ENCODE assay signal across 20 mouse cellular contexts in the genomic region with DNA sequence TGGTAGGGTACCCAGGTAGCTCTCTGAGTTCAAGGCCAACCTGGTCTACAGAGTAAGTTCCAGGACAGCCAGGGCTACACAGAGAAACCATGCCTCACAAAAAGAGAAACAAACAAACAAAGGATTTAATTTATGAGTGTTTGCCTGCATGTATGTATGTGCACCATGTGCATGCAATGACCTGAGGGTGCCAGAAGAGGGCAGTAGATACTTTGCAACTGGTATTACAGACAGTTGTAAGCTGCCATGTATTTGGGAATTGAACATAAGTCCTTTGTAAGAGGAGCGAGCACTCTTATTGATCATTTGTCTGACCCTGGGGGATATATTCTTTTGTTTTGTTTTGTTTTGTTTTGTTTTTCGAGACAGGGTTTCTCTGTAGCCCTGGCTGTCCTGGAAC. TPM values are rescaled to one million over a fixed set of nuclear protein-coding genes. Genes with fewer than 3 reads are reported as not detected.
DNase-seq lines count a peak whose midpoint lies in the region; ATAC-seq and TF ChIP-seq lines count a peak whose summit lies in the region.
"Had no signal": no experiment of that assay in that cellular context is flagged by ENCODE, and none has a peak within 500 bp of the region (broad histone marks: within the 10 kb centered on the region; RNA-seq: fewer than 3 reads in every experiment).

No protein-coding gene starts in this region.

- no peak for TF ChIP-seq RAD21 in MEL (IDR thresholded peaks at IDR 0.05; ENCODE audit: low read depth, low read length)

- H3K4me1 ChIP-seq in hindbrain, postnatal 0 days (ENCODE audit: insufficient read depth, low read length), result no peaks in the 10 kb centered on the region
- no peaks in the 10 kb centered on the region for H3K4me1 ChIP-seq in hindbrain, embryonic 12.5 days
- no peaks in the 10 kb centered on the region for H3K4me1 ChIP-seq in lung, embryonic 14.5 days (ENCODE audit: insufficient read depth)
- H3K4me1 ChIP-seq in MEL (ENCODE audit: control insufficient read depth in 1 of 2, insufficient read depth in 2 of 2, low read length in 2 of 2), result no peaks in the 10 kb centered on the region
- H3K4me1 ChIP-seq: embryonic facial prominence, embryonic 15.5 days; hindbrain, embryonic 15.5 days; limb, embryonic 10.5 days had no signal

- no peak overlapping the region for H3K4me2 ChIP-seq in hindbrain, postnatal 0 days (ENCODE audit: low read depth, low read length)
- no peak overlapping the region for H3K4me2 ChIP-seq in hindbrain, embryonic 12.5 days (replicated peaks)
- no peak overlapping the region for H3K4me2 ChIP-seq in lung, embryonic 14.5 days
- H3K4me2 ChIP-seq: embryonic facial prominence, embryonic 15.5 days; hindbrain, embryonic 15.5 days had no signal

- H3K27me3 ChIP-seq in hindbrain, postnatal 0 days (ENCODE audit: insufficient read depth, low read length), result no peaks in the 10 kb centered on the region
- H3K27me3 ChIP-seq in hindbrain, embryonic 12.5 days, result no peaks in the 10 kb centered on the region
- H3K27me3 ChIP-seq in lung, embryonic 14.5 days (ENCODE audit: insufficient read depth, low read length), result no peaks in the 10 kb centered on the region
- H3K27me3 ChIP-seq in MEL (ENCODE audit: control insufficient read depth in 1 of 2, insufficient read depth in 2 of 2, low read length in 2 of 2), result peaks cover 0 to 6% of the 10 kb centered on the region in 2 experiments; a peak in 3 of 4 replicates
- H3K27me3 ChIP-seq: embryonic facial prominence, embryonic 15.5 days; hindbrain, embryonic 15.5 days had no signal

- no peak overlapping the region for H3K9ac ChIP-seq in hindbrain, postnatal 0 days (replicated peaks; ENCODE audit: low read length)
- no peak overlapping the region for H3K9ac ChIP-seq in hindbrain, embryonic 12.5 days
- H3K9ac ChIP-seq in lung, embryonic 14.5 days, result no peak overlapping the region
- no peak overlapping the region for H3K9ac ChIP-seq in MEL (ENCODE audit: control insufficient read depth, low read depth, low read length, poor library complexity, severe bottlenecking)
- H3K9ac ChIP-seq: embryonic facial prominence, embryonic 15.5 days; hindbrain, embryonic 15.5 days had no signal

- no peak overlapping the region for H3K27ac ChIP-seq in hindbrain, postnatal 0 days
- no peak overlapping the region for H3K27ac ChIP-seq in hindbrain, embryonic 12.5 days
- H3K27ac ChIP-seq in lung, embryonic 14.5 days (ENCODE audit: low read depth), result no peak overlapping the region
- H3K27ac ChIP-seq in MEL (ENCODE audit: control insufficient read depth, low read depth, low read length), result no peak overlapping the region
- H3K27ac ChIP-seq: embryonic facial prominence, embryonic 15.5 days; heart, embryonic 10.5 days; hindbrain, embryonic 15.5 days; limb, embryonic 10.5 days; macrophage had no signal

- TF ChIP-seq POLR2A in MEL (IDR thresholded peaks at IDR 0.05; ENCODE audit: control insufficient read depth in 1 of 2, insufficient read depth in 1 of 2, low read depth in 1 of 2, low read length in 2 of 2, poor library complexity in 1 of 2), result no peak

- TF ChIP-seq CTCF in hindbrain, postnatal 0 days (IDR thresholded peaks at IDR 0.05; ENCODE audit: low read depth), result peak; percentile 14; the same call in 1 of the 2 replicates
- TF ChIP-seq CTCF in lung, embryonic 14.5 days (IDR thresholded peaks at IDR 0.05; ENCODE audit: low read depth), result peak; percentile 41
- TF ChIP-seq CTCF in MEL (IDR thresholded peaks at IDR 0.05 in 2 of 3, conservative IDR thresholded peaks at IDR 0.05 in 1 of 3; ENCODE audit: control insufficient read depth in 1 of 3, insufficient read depth in 1 of 3, low read depth in 2 of 3, low read length in 3 of 3, poor library complexity in 1 of 3, severe bottlenecking in 1 of 3), result no peak; a peak in 1 of 6 replicates

- ATAC-seq in hindbrain, postnatal 0 days, result no peak
- no peak for ATAC-seq in hindbrain, embryonic 12.5 days (ENCODE audit: low FRiP score)
- ATAC-seq in lung, embryonic 14.5 days (ENCODE audit: insufficient read depth), result no peak
- ATAC-seq: forebrain, embryonic 14.5 days; midbrain, embryonic 16.5 days had no signal

- H3K79me2 ChIP-seq in MEL (ENCODE audit: control insufficient read depth, insufficient read depth, low read length, poor library complexity), result no peaks in the 10 kb centered on the region

- DNase-seq in hindbrain, postnatal 0 days (ENCODE audit: low spot score), result no peak
- DNase-seq in lung, embryonic 14.5 days, result no peak
- DNase-seq in lung, postnatal 4 days, result no peak
- peak; percentile 19 for DNase-seq in MEL (ENCODE audit: low read depth, low spot score)
- no peak for DNase-seq in adrenal gland, adult 8-10 months
- no peak for DNase-seq in Muller cell, postnatal 12 days (ENCODE audit: inconsistent ontology term)
- DNase-seq: adrenal gland, postnatal 25 days; cerebellum, adult 9-10 months; heart, postnatal 4 days; kidney, adult 18-20 months; lung, adult 2 months; thymus, postnatal 25 days had no signal

- 92% methylated on average over 2 of the region's 2 CpGs for WGBS in hindbrain, postnatal 0 days
- 96% methylated on average over 2 of the region's 2 CpGs for WGBS in hindbrain, embryonic 12.5 days
- 86% methylated on average over 2 of the region's 2 CpGs for WGBS in lung, embryonic 14.5 days

- no peak for TF ChIP-seq EP300 in MEL (IDR thresholded peaks at IDR 0.05; ENCODE audit: low read depth in 1 of 2, low read length in 2 of 2)

- H3K9me3 ChIP-seq in hindbrain, postnatal 0 days (ENCODE audit: low read length), result no peaks in the 10 kb centered on the region
- 0 out of 2 replicates have a peak, but pooled peaks cover 7% of the 10 kb centered on the region for H3K9me3 ChIP-seq in hindbrain, embryonic 12.5 days (replicated peaks)
- H3K9me3 ChIP-seq in lung, embryonic 14.5 days (ENCODE audit: low read depth, low read length), result 0 out of 2 replicates have a peak, but pooled peaks cover 5% of the 10 kb centered on the region
- H3K9me3 ChIP-seq in MEL (replicated peaks; ENCODE audit: insufficient read depth, low read length), result no peaks in the 10 kb centered on the region
- H3K9me3 ChIP-seq: embryonic facial prominence, embryonic 15.5 days; heart, embryonic 10.5 days; hindbrain, embryonic 15.5 days; limb, embryonic 10.5 days had no signal

- H3K36me3 ChIP-seq in hindbrain, postnatal 0 days (ENCODE audit: insufficient read depth, low read length), result no peaks in the 10 kb centered on the region
- no peaks in the 10 kb centered on the region for H3K36me3 ChIP-seq in hindbrain, embryonic 12.5 days
- H3K36me3 ChIP-seq in lung, embryonic 14.5 days (ENCODE audit: insufficient read depth), result no peaks in the 10 kb centered on the region
- H3K36me3 ChIP-seq in MEL (ENCODE audit: control insufficient read depth in 1 of 2, insufficient read depth in 2 of 2, low read length in 2 of 2), result no peaks in the 10 kb centered on the region
- H3K36me3 ChIP-seq: embryonic facial prominence, embryonic 15.5 days; heart, embryonic 10.5 days; hindbrain, embryonic 15.5 days; limb, embryonic 10.5 days had no signal

- no peak overlapping the region for H3K4me3 ChIP-seq in hindbrain, postnatal 0 days (ENCODE audit: low read length)
- no peak overlapping the region for H3K4me3 ChIP-seq in hindbrain, embryonic 12.5 days
- no peak overlapping the region for H3K4me3 ChIP-seq in lung, embryonic 14.5 days (ENCODE audit: low read depth, low read length)
- H3K4me3 ChIP-seq in MEL (ENCODE audit: control insufficient read depth in 1 of 2, insufficient read depth in 1 of 2, low read depth in 2 of 2, low read length in 2 of 2), result no peak overlapping the region
- H3K4me3 ChIP-seq: embryonic facial prominence, embryonic 15.5 days; heart, embryonic 10.5 days; hindbrain, embryonic 15.5 days; limb, embryonic 10.5 days had no signal

TF ChIP-seq in MEL, 35 proteins besides CTCF, POLR2A, EP300 and RAD21:
- TF ChIP-seq TBP (IDR thresholded peaks at IDR 0.05; ENCODE audit: low read depth, low read length) (no peak), SMC3 (IDR thresholded peaks at IDR 0.05; ENCODE audit: low read depth, low read length) (no peak), MEF2A (IDR thresholded peaks at IDR 0.05; ENCODE audit: extremely low read depth, insufficient replicate concordance, low read depth, low read length, poor library complexity, severe bottlenecking) (no peak), USF2 (IDR thresholded peaks at IDR 0.05; ENCODE audit: borderline replicate concordance in 1 of 2, insufficient read depth in 1 of 2, low read depth in 1 of 2, low read length in 2 of 2) (no peak), GABPA (IDR thresholded peaks at IDR 0.05; ENCODE audit: low read depth, low read length) (no peak)

RNA-seq across cellular contexts. Expression of a gene that starts 10.7 kb away (rescaled TPM):
- total RNA-seq in hindbrain, postnatal 0 days (2014; rRNA removed), result 88.2 and 112 TPM in 2 replicates
- polyA plus RNA-seq in hindbrain, postnatal 0 days (2015; fragmentation: Nextera tagmentation; extraction: Ambion mirVana), result 16.6 and 19.8 TPM in 2 replicates
- 60.3 and 80.0 TPM in 2 replicates for polyA plus RNA-seq in hindbrain, embryonic 12.5 days (2016; fragmentation: Nextera tagmentation; extraction: Ambion mirVana)
- 206 and 216 TPM in 2 replicates for polyA plus RNA-seq in lung, embryonic 14.5 days (2014; fragmentation: Nextera tagmentation; extraction: Ambion mirVana)
- not detected in 2 replicates for total RNA-seq in MEL (2012; rRNA removed)
- not detected for polyA plus RNA-seq in MEL (2012; ENCODE audit: insufficient read depth in 1 of 2, insufficient read length in 2 of 2, low read depth in 1 of 2, low replicate concordance in 2 of 2, missing spikeins in 1 of 2)
- 10 to 100 TPM in 2 of 4 experiments, 1 to 10 TPM in 2; 5.8 to 16.0 (median 11.3) TPM for total RNA-seq in adrenal gland, adult 8-10 months (2022)

Comparison
In these comparisons a context has a peak if more than half of its experiments do, and no peak if none do; other contexts are left out.
1. CTCF ChIP-seq: peak in hindbrain, postnatal 0 days (single experiment) and lung, embryonic 14.5 days (single experiment); none in MEL (0 of 3).
2. RNA of a gene that starts 10.7 kb away (polyA plus RNA-seq): 206 to 216 TPM in lung, embryonic 14.5 days, 60.3 to 80.0 TPM in hindbrain, embryonic 12.5 days and 16.6 to 19.8 TPM in hindbrain, postnatal 0 days; not detected in MEL; every median in the first group is over 10 times any median in the second.